Mouse (Mus musculus): ENCODE data around the gene Fcna.

DNA sequence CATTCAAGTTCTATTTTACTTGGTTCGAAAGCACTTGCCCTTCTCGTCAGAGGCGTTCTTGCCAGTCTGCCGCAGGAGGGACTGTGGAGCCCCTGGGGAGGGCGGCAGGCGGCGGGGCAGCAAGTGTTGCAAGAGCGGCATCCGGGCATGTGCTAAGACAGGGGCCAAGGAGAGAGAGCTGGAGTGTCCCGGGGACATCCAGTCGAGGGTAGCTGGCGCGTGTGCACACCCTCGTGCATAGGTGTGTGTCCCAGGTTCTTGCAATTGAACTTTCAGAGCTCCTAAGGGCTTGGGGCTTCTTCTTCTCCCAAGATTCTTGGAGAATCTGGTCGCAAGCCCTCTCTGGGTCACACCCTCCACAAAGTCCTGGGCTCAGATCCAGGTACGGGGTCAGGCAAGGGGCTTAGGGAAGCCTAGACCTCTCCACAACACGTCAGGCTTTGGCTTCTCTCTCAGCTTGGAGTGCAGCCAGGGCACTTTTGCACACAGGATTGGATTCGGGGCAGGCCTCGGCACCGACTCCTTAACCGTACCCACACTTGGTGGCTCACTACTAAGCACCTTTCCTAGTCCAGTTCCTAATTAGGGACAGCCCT, 52.3 kb downstream of the Fcna start:
- TF ChIP-seq CTCF (IDR thresholded peaks at IDR 0.05; ENCODE audit: insufficient read depth, low read length) (no peak), POLR2A (IDR thresholded peaks at IDR 0.05; ENCODE audit: borderline replicate concordance, extremely low read depth, low read depth, low read length) (no peak)

Data from lung, adult 2 months (tissue).